Mouse (Mus musculus): ENCODE measurements around the gene Dnaaf2.
"Not testable (repeated sequence)": the region's sequence is repeated elsewhere in the genome, so short reads cannot be mapped to it uniquely, and the experiment has no call there.

Dnaaf2 gene

DNA sequence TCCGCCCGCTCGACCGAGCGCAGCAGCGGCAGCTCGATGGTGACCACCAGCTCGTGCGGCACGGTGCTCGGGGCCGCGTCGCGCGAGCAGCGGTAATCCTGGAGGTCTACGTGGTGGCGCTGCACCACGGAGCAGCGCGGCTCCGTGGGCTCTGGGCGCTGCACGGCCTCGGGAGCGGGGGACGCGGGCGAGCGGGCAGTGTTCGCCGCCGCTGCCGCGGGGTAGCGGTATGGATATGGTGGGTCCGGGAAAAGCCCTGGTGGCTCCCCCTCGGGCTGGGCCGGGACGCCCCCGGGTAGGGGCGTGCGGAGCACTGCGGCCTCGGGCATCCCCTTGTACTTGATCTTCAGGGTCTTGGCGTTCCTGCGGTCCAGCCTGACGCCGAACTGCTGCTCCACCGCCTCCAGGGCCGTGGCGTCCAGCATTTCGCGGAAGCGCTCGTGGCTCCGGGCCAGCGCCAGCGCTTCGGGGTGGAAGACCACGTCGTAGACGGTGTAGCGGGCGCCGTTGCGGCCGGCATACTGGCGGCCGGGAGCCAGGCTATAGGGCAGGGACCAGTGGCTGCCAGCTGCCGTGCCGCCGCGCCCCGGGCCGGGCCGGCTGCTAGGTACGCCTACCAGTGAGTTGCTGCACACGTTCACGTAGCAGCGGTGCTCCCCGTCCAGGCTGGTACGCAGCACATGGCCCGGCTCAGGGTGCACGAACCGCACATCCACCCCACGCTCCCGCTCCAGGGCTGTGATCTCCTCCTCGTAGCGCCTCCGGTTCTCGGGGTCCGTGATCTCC, 658 bp downstream of the Dnaaf2 start:
- DNase-seq (ENCODE audit: low read depth), result no peak

DNA sequence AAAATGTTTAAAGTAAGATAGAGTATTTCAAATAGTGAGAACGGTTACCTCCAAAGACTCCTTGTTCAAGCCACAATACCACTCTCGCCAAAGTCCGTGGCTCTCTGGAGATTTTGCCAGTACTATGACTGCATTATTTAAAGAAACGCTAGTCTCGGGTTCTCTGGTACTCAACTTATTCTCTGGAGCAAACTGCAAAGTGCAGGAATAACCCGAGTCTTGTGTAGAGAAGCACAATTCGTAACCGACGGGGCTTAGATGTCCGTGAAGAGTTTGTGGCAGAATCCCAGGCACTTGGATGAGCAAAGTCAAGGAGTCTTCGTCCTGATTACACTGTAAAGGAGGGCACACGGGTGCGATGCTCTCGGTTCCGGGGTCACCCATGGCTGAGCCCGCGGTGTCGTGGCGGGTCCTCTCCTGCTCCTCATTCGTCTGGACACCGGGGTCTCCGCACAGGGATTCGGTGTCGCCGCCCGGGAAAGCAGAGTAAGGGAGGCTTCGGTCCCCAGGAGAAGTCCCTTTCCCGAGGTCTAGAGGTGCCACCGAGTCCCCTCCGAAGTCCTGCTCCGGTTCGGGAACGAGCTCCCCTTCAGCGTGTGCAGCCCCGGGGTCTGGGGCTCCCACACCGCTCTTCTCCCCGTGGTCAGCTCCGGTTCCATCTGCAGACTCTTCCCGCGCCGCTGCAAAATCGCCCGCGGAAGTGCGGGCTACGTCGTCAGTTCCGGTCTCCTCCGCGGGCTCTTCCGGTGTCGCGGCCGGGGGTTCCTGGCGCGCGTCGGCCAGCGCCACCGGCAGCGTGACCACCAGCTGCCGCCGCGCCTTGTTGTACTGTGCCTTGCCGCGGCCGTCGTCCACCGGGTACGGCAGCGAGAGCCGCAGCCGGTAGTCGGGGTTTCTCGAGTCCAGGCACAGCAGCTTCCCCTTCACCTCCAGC, 1.5 kb downstream of the Dnaaf2 start, which contains the start of gene Gm49383:
Gm49383 (minus strand) TSS at position 661 of the 934 bp plus-strand sequence.
- DNase-seq (ENCODE audit: low read depth), result peak; percentile 73

DNA sequence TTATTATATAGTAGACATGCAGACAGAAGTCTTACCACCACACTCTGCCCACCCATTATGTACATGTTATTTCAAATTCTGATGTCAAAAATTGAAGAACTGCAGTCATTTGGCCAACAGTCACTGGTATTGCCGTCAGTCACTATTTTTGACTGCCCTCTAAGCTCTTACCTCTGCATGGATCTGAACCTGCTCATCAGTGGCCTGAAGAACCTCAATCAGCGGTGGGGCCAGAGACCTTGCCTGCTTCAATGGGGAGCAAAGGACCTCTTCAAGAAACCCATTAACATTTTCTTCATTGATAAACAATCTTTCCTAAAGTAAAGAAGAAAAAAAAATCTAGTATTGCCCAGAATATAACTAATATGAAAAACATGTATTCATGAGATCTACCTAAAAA, 5.6 kb downstream of the Dnaaf2 start:
- no peak for DNase-seq (ENCODE audit: low read depth)

DNA sequence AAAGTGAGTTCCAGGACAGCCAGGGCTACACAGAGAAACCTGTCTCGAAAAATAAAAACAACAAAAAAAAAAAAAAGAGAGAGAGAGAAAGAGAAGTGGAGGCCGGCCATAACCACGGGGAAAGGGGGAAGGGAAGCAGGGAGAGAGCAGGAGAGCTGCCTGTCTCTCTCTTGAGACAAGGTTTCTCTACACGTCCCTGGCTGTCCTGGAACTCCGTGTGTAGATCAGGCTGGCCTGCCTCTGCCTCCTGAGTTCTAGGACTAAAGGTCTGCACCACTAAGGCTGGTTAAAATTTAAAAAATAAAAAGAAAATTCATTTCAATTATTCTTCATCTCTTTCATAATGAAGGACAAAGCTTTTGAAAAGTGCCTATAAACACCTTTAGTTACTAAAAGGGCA, 6.8 kb downstream of the Dnaaf2 start:
- DNase-seq (ENCODE audit: low read depth), result no peak

DNA sequence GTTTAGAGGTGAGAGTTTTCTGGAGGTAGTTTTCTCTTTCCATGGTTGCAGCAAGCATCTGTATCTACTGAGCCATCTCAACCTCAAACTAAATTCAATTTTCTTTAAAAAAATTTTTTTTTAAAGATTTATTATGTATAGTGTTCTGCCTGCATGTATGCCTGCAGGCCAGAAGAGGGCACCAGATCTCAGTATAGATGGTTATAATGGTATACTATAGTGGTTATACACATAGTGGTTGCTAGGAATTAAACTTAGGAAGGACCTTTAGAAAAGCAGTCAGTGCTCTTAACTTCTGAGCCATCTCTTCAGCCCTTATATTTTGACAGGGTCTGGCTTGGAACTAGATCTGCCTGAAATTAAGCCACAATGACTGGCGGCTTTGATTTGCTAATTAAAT, 7.7 kb downstream of the Dnaaf2 start:
- DNase-seq (ENCODE audit: low read depth), result peak; percentile 42

DNA sequence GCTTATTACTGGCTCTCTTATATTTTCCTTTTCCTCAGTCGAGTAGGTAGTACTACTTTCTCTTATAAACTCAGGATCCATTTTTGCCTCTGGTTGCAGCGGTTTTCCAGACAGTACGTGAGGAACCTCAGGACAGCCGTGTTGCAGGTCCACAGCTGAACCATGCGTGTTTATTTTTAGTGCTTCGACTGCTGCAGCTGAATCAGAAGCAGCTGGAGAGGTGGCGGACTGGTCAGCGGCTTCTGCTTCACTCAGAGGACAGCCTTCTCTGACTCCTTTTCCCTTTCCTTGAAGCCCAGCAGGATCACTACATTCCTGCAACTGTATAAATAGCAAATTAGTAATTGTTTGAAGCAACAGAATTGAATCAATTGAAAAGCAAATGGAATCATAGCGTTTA, 8.2 kb downstream of the Dnaaf2 start:
- no peak for DNase-seq (ENCODE audit: low read depth)

DNA sequence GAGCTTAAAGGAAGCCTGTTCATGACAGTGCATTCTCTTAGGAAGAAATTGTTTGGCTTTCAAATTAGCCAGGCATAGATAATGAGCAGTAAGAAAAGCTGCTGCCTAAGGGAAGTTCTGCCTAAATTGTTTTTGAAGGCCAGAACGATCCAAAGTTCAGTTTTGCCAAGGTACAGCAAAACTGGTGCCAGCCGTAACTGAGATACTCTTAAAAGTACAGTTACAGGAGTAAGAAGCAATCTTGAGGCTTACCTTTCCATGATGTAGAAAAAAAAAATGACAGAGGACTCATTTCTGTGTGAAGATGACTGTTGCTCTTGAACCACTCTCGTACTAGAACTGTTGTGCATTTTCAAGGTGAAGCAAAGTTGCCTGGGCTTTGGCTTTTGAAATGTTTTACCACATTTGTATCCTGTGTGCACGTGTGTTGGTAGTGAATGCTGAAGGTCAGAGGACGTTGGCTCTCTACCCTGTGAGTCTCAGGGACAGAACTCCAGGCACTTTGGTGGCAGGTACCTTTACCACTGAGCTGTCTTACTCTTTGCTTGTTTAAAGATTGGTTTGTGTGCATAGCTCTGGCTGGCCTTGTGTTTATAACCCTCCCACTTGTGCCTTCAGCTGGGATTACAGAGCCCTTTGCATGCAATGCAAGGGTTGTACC, 11.3 kb downstream of the Dnaaf2 start:
- peak; percentile 49 for DNase-seq (ENCODE audit: low read depth)

DNA sequence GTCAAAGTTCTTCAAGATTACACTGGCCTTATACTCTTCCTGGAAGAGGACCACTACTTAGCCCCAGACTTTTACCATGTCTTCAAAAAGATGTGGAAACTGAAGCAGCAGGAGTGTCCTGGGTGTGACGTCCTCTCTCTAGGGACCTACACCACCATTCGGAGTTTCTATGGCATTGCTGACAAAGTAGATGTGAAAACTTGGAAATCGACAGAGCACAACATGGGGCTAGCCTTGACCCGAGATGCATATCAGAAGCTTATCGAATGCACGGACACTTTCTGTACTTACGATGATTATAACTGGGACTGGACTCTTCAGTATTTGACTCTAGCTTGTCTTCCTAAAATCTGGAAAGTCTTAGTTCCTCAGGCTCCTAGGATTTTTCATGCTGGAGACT, 12.9 kb downstream of the Dnaaf2 start:
- no peak for DNase-seq (ENCODE audit: low read depth)

DNA sequence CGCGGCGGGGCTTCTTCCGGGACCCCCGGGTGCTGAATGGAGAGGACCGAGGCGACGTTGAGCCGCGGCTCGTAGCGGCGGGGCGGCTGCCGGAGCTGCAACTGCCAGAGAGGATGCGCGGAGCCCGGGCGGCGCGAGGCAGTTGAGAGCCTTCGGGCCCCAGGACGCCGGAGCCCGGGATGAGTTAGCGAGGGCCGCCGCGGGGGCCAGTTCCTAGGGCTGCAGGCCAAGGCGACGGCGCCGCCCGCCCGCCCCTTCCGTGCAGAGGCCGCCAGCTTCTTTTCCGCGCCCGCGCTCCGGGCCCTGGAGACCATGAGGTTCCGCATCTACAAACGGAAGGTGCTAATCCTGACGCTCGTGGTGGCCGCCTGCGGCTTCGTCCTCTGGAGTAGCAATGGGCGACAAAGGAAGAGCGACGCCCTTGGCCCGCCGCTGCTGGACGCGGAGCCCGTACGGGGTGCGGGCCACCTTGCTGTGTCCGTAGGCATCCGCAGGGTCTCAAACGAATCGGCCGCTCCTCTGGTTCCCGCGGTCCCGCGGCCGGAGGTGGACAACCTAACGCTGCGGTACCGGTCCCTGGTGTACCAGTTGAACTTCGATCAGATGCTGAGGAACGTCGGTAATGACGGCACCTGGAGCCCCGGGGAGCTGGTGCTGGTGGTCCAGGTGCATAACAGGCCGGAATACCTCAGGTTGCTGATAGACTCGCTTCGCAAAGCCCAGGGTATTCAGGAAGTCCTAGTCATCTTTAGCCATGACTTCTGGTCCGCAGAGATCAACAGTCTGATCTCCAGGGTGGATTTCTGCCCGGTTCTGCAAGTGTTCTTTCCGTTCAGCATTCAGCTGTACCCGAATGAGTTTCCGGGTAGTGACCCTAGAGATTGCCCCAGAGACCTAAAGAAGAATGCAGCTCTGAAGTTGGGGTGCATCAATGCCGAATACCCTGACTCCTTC, 13.6 kb downstream of the Dnaaf2 start:
- no peak for DNase-seq (ENCODE audit: low read depth)

DNA sequence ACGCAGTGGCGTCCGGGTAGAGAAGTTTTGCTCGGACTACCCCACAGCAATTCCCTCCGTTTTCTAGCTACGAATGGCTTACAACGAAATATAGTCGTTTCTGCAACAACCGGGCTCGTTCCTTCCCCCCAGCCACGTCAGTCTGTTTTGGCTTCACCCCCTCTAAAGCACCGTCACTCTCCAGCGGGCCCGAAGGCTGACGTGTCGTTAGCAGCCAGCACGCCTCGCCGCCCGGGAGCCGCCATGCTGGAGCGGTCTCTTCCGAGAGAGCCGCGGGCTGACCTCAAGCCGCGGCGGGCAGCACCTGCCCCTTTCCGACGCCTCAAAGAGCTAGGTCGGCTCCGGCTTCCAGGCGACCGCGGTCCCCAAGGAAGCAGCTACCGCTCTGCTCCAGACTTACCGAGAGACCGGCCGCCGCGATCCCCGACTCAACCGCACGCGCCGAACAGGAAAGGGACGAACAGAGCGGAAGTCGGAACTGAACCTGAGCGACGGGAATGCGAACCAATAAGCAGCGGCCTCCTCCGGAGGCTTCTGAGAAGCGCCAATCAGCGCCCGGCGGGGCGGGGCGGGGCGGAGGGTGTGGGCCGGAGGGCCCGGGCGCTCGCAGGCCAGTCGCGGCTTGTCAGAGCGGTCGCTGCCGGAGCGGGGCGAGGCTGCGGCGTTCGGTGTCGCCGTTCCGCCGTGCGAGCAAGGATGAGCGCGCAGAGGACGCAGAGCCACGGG, 14.5 kb downstream of the Dnaaf2 start, which contains the start of the genes Rpl36al and Mgat2:
Rpl36al (minus strand) TSS at position 501 of the 726 bp plus-strand sequence.
Mgat2 (plus strand) TSS at position 575 of the 726 bp plus-strand sequence.
- DNase-seq (ENCODE audit: low read depth), result peak; percentile 98

DNA sequence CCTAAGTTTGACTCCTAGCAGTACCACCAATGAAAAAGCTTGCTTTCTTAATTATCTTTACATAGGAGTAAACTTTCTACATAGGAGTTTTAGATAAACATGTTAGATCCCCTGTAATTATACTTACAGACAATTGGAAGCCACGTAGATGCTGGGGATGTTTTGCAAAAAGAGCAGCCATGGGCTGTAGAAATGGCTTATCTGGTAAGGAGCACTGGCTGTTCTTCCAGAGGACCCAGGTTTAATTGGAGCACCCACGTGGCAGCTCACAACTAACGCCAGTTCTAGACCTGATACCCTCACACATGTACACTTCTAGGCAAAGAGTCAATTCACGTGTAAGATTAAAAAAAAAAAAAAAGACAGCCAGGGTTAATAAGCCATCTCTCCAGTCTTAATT, 16.4 kb downstream of the Dnaaf2 start:
- no peak for DNase-seq (ENCODE audit: low read depth)

DNA sequence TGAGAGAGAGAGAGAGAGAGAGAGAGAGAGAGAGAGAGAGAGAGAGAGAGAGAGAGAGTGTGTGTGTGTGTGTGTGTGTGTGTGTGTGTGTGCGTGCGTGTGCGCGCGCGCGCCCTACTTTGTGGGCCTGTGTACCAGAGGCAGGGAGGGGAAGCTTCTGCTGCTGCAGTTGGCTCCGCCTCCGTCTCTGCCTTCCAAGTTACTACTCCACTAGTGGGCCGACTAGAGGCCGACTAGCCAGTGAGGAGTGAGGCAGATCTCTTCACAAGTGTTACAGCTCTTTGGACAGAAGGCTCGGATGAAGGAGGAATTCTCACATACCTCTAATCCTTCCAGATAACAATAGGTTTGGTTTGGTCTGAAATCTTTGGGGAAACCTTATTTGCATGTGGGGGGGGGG, 18.9 kb downstream of the Dnaaf2 start:
- DNase-seq (ENCODE audit: low read depth), result no peak

DNA sequence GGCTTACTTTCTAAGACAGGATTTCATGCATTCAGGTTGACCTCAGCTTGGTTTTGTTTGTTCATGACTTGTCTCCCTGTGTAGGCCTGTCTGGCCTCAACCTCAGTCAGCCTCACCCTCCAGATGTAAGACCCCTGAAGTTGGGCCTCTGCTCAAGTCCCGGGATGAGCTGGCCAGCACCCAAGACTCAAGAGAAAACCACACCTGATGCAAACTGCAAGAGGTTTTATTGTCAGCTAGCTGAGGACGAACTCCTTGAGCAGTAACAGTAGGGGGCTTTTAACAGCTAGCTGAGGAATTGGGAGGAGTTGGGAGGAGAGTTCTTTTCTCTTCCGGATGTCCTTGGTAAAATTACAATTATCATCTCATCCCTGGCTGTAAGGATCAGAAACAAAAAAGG, 20.7 kb downstream of the Dnaaf2 start:
- DNase-seq (ENCODE audit: low read depth), result no peak

DNA sequence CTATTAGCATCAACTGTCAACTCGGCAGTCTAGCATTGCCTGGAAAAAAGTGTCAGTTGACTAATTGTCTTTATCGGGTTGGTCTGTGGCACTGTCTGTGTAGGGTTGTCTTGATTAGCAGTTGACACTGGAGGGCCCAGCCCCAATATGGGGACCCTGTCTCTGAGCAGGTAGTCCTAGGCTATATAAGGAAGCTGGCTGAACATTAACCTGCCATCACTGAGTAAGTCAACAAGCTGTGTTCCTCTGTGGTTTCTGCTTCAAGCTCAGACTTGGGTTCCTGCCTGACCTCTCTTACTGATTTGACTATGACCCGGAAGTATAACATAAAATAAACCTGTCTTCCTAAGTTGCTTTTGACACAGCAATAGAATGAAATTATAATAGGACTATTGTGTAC, 22.3 kb downstream of the Dnaaf2 start:
- no peak for DNase-seq (ENCODE audit: low read depth)

DNA sequence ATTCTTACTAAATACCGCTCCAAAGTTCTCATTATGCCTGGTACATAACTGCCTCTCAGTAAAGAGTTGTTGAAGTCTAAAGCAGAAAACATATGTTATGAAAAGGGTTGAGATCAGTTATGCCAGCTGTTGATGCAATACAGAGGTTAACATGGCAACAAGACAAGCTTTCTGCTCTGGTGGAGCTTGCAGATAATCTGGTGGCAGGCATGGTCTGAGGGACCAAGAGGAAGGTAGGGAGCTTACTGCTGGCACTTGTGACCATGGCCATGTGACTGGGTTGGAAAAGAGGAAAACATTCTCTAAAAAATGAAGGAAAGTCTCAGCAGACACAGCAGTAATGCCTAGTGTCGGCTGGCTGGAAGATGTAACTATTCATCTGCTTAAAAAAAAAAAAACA, 26.9 kb downstream of the Dnaaf2 start:
- DNase-seq (ENCODE audit: low read depth), result no peak

DNA sequence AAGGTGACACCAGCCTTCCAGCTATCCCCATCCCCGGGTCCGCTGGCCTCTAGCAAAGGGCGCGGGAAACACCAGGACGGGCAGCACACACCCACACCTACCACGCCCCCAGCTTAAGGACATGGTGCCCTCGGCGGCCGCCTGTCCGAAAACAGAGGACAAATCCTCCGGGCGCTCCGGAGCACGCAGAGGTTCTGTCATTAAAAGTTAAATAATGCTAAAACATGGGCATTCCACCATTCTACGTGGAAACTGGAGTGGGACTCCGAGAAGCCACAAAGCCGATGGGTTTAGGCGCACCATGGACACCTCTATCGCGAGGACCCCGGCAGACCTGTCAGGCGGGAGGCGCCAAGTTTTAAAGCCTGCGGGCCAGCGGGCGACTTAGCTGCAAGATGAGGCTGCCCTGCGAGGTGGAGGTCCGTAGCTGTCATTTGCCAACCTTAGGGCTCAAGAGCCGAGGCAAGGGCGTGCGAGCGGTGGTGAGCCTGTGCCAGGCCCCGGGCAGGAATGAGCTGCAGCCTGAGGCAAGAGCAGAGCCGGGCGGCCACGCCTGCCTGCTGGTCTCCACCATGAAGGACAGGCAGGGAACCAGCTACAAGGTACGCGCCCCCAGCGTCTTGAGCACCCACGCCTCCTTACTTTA, 29.6 kb downstream of the Dnaaf2 start, which contains the start of gene Lrr1:
Lrr1 (plus strand) TSS at position 354 of the 646 bp plus-strand sequence.
- peak; percentile 94 for DNase-seq (ENCODE audit: low read depth)

DNA sequence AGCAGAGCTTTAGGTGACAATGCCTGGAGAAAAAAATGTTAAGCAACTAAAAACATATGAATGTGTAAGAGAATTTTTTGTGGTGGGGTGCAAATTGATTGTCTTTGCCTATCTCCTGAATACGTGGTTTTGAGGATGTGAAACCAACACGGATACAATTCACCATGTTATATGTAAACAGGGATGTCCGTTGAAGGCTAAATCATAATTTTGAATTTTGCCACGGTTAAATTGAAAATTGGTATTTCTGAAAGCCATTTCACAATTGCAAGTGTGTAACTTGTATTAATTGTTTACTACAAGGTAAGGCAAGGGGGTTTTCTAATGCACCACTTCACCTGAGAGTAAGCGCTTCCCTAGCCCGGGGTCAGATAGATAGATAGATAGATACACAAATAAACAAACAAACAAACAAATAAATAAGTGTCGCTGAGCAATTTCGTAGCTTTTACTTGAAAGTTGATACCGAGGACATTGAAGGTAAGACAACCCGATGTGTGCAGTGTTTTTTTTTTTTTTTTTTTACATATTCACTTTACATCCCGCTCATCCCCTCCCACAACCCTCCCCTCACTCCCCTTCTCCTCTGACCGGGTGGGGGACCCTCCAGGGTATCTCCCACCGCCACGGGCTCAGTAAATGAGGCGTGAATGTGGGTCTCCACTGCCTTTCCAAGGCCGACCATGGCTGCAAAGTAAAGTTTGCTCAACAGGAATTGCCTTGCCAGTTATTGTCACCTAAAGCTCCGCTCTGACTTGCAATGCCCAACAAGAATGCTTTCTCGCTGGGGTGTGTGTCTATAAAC, 30.4 kb downstream of the Dnaaf2 start:
- DNase-seq (ENCODE audit: low read depth), result no peak

DNA sequence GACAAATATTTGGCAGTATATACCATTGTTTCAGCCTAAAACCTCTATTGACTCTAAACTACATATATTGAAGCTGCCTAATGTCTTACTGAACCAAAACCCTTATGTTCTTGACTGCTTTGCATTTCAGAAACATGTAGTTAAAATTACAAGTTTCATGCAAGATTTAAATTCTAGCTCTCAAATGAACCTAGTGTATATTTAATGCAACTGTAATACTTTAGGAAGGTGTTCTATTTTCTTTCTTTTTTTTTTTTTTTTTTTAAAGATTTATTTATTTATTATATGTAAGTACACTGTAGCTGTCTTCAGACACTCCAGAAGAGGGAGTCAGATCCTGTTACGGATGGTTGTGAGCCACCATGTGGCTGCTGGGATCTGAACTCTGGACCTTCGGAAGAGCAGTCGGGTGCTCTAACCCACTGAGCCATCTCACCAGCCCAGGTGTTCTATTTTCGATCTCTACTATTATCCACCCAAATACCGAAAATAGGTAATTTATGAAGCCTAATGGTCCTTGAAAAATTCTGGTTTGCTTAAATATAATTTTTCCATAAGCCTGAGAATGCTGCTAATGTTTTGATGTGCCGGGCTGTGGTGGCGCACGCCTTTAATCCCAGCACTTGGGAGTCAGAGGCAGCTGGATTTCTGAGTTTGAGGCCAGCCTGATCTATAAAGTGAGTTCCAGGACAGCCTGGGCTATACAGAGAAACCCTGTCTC, 31.2 kb downstream of the Dnaaf2 start:
- not testable (repeated sequence) for DNase-seq (ENCODE audit: low read depth)
